Mouse (Mus musculus): ENCODE measurements around the gene Dnajc3.

DNA sequence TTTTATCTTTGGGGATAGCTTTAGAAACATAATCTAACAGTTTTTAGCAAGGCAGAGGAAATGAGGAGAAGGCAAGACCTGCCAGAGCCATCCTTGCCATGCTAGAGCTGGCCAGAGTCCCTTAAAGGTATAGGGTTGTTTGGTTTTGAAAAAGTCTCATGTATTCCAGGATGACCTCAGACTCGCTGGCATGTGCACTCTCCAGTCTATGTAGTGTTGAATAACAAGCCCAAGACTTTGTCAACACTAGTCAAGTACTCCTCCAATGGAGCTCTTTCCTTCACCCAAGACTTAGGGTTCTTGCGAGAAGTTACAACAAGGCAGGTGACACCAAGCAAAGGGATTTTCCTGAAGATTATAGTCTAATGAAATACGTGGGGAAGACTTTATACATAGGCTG lies 9.2 kb upstream of the Dnajc3 start:
- no peak for TF ChIP-seq POLR2A (IDR thresholded peaks at IDR 0.05; ENCODE audit: low read depth, low read length)
- no peak for TF ChIP-seq CTCF (IDR thresholded peaks at IDR 0.05; ENCODE audit: extremely low read depth, insufficient read length, insufficient replicate concordance, low read depth, low read length)

Measured in small intestine, adult 2 months (tissue).